Mouse (Mus musculus): ENCODE measurements around the gene 9430015G10Rik.

9430015G10Rik gene

DNA sequence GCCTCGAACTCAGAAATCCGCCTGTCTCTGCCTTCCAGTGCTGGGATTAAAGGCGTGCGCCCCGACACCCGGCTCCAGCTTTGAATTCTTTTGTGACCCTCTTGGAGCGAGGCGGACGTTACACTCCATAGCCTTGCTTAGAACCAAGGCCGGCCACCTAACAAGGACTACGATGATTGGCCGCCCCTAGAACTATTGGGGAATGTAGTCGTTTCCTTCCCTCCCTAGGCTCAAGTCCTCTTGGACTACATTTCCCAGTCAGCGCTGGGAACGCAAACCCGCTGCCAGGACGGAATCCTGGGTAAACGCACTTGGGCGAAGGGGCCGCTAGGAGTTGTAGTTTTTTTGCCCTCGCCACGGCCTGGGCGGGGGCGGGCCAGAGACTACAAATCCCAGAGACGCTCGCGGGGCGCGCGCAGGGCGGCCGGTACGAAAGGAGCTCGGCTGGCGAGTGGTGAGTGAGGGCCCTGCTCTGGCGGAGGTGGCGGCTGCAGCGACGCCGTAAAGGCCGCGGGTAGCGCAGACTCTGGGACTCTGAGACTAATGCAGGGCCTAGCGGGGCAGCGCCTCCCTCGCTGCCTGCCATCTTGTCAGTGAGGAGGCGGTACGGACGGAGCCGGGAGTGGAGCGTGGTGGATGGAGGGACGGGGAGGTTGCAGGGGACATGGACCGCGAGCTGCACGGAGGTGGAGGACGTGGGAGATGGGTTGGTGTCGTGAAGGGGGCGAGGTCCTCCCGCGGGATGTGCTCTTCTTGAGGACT, at the start of gene 9430015G10Rik:
Gene 9430015G10Rik (plus strand): TSS at position 413 of the 762 bp plus-strand sequence.
- peak; percentile 98 for DNase-seq (ENCODE audit: low read depth, low spot score)

DNA sequence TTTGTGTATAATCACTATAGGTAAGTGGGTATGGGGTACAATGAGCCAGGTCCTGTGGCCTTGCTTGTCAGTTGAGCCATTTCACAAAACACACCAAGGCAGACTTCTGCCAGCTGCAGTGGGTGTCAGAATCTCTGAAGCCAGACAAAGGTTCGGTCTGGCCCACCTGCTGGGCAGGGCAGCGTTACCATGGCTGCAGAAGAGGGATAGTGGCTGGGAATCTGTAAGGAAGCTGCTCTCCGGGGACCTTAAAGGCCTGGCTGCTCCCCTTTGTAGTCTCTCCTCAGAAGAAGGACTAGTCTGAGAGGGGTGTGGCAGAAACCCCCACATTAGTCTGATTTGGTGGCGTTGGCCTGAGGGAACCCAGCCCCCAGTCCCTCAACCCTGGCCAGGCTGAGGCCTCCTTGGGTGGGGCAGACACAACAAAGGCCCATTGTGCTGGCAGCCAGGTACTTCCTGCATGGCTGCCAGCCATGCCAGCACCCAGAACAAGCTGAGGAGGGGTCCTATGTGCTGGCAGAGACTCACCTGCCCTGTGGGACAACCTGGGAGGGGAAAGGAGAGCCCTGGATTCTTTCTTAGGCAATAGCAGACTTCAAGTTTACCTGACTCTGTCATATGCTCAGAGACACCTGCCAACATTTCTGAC, 45.8 kb upstream of the 9430015G10Rik start:
- DNase-seq (ENCODE audit: low read depth, low spot score), result no peak

DNA sequence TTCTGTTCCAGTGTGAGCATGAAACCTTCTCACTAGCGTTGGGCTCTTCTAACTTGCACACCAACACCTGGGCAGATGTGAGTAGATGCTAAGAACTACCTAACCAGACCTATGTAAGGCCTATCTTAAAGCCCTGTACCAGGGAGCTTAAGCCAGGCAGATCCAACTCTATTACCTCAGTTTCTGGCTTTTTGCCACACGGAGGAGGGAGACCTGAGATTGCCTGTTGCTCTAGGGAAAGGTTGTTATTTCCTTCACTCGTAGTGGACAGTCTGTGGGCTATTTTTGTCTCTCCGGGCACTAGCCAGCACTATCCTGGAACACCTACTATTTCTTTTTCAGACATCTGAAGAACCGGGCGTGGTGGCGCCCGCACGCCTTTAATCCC, 45.3 kb upstream of the 9430015G10Rik start:
- no peak for DNase-seq (ENCODE audit: low read depth, low spot score)

DNA sequence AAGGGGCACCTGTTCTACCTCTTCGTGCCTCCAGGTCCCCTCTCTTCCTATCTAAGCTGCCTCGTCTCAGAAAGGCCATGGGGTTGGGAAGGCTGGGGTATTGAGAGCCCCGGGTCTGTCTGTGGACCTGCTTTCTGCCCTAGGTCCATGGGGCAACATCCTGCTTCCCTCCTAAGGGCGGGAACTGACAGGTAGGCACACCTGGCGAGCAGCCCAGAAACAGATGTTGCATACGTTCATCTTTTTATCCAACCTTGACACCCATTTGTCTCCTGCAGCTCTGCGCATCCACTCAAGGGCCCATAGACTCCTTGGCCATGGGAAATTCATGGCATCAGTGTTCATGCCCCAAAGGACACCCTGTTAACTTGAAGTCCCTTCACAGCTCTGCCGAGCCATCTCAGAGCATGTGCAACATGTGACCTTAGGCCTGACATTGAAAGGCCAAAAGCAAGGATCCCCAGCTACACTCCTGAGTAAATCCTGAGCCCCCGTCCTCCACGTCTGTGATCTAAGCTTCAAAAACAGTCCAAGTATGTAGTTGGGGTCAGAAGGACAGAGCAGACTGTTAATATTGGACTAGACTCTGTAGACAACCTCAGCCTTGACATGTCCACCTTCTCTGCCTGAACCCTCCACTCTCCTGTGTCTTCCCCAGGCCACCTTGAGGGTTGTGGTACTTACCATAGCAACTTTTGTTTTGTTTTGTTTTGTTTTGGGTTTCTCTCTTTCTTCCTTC, 44.5 kb upstream of the 9430015G10Rik start:
- no peak for DNase-seq (ENCODE audit: low read depth, low spot score)

DNA sequence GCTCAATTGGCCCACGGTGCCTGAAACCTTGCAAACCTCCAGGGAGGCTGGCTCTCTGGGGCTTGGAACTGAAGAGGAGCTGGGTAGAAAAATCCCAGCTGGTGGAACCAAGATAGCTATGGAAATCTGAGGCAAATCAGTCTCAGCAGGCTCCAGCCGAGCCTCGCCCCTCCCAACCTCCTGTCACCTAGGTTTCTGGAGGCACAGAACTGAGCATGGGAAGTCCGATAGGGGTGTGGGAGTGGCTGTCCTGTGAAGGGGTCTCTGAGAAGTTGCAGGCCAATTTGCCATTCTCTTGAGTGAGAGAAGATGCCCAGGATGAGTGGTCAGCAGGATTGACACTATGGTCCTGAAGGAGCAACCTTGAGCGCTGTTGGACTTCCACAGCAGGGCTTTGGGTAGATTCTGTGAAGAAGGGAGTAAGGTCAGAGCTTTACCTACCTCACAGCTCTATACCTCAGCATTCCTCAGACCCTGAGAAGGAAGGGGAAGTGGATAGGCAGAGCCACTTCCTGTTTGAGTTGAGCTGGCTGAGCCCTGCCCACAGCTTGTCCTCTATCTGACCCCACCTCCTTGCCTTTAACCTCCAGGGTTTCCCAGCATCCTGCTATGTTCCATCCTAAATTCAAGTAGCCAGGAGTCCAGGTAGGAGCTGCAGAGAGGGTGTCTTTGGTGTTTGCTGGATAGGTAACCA, 42.4 kb upstream of the 9430015G10Rik start:
- peak; percentile 44 for DNase-seq (ENCODE audit: low read depth, low spot score)

DNA sequence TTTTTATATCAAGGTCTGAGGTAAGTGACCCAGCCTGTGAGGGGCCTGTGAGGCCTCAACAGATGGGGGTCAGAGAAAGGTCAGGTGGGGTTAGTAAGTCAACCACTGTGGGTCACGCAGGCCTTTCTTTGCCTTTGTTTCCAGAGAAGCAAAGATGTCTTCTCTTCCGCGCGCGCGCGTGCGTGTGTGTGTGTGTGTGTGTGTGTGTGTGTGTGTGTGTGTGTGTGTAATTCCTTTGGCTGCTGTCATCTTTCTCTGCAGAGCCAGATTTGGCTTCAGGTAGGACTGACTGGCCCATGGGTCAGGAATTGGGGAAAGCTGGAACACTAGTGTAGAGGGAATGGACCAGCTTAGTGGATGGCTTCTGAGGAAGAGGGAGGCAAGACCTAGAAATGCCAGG, 40.1 kb upstream of the 9430015G10Rik start:
- no peak for DNase-seq (ENCODE audit: low read depth, low spot score)

DNA sequence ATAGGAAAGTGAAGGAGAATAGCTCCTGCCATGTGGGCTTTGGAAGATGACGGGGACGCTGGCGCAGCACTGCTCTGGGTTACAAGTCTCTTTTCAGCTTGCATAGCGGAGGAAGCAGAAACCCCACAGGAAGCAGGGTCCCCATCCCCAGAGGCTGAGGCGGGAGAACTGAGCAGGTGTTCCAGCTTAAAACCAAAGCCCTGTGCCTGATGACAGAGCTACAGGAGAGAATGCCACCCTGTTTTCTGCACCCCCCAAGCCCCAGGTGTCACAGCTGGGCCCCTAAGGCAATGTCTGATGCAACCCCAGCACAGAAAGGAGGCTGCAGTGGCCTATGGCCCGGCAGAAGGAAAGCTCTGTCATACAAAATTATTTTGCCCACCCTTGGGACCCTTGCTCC, 39.5 kb upstream of the 9430015G10Rik start:
- peak; percentile 31 for DNase-seq (ENCODE audit: low read depth, low spot score)

DNA sequence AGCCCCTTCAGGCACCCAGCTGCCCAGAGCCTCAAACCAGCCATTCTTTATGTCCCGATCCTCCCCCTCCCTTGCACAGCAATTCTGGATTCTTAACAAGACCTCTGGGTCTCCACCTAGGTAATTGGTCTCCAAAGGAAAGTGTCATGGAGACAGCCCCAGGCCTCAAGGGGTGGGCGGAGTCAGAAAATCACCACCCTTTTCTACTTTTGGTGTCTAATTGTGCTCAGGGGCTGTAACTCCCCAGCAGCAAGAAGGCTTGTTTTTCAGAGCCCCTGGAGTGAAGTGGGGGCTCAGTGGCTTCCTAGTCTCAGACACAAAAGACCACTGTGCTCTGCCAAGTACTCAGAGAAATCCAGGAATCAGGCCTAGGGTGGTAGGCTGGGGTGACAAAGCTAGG, 39.1 kb upstream of the 9430015G10Rik start:
- no peak for DNase-seq (ENCODE audit: low read depth, low spot score)

DNA sequence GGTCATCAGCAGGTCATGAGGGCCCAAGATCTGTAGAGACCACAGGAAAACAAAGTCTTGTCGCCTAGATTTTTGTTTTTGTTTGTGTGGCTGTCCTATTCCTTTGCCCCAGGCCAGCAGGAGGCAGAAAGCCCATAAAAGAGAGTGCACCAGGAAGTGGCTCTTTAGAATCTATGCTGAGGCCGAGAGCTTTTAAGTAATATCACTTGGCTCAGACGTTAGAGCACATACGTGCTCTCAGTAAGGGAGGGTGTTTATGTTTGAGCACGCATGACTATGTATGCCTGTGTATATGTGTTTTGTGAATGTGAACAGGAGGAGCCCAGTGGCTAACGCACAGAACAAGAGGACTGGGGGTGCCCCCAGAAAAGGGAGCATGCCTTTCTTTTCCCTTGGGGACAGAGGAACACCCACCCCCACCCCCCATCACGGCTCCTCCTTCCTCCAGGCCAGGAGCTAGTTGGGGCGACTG, 32.8 kb upstream of the 9430015G10Rik start:
- DNase-seq (ENCODE audit: low read depth, low spot score), result peak; percentile 56

DNA sequence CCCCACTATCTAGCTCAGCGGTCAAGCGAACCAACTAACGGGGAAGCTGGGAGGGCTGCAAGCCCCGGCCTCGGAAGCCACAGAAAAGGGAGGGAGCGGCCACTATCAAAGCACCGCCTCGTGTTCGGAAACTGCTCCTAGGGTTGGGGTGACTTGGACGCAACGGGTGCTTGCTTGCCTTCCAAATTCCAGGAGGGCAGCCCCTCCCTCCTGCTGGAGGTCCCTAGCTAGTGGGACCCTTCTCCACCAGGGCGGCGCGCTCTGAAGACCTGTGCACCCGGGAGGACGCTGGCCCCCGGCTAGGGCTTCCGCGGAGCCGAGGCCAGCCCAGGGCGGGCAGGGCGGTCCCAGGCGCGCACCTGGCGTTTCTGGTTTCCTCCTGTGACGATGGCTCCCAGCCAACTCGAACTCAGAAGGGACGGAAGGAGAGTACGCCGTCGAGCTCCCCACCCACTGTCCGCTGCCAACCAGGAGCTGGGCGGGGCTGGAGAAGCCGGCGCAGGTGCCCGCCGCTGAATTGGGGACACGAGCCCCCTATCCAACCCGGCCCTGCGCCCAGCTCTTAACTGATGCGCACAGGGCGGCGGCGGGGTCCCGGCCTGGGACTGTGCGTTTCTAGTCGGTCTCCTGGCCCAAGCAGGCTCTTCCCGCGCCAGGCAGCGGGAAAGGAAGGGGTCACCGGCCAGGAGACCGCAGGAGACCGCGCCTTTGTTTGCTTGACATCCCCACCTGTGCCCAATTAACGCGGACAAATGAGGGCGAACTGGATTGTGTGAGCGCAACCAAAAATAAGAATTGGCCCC, 32.1 kb upstream of the 9430015G10Rik start:
- DNase-seq (ENCODE audit: low read depth, low spot score), result peak; percentile 79

DNA sequence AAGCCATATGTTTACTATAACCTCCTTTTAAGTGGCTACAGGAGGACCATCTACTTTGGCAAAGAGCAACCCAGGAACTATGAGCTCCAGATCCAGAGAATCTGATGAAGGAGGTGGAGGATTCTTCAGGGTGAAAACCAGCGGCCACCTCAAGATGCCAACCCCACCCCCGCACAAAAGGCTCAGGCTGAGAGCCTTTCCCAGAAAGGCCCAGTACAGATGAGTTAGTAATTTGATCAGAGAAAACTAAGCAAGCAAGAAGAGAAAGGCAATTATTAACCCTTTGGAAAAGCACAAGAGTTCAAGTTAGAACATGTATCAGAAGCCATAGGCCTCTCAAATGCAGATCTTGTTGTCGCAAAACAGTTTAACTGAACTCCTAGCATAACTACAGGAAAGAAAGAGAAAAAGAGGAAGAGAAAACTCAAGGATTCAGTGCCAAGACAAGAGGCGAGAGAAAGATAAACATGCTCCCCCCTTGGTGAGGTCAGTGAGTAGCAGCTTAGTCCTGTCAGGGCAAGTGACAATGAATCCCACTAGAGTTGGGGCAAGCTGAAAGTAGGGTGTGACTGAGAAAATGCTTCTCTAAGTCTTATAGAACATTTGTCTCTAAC, 27.1 kb upstream of the 9430015G10Rik start:
- no peak for DNase-seq (ENCODE audit: low read depth, low spot score)

DNA sequence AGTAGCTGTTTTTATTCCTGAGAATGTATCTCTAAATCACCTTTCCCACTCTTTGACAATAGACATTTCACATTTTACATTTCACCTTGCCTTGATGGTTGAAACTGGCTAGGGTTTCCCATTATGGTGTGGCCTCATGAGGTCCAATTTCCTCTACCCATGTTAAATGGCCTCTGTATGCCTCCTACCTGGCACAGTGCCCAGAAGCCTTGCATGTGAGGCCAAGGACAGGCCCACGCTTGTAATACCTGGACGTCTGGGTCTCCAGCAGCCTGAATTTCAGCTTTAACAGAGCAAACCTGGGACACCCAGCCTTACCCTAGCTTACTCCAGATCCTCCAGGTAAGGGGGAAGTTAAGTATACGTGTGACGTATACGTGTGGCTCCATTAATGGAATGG, 26.4 kb upstream of the 9430015G10Rik start:
- no peak for DNase-seq (ENCODE audit: low read depth, low spot score)

DNA sequence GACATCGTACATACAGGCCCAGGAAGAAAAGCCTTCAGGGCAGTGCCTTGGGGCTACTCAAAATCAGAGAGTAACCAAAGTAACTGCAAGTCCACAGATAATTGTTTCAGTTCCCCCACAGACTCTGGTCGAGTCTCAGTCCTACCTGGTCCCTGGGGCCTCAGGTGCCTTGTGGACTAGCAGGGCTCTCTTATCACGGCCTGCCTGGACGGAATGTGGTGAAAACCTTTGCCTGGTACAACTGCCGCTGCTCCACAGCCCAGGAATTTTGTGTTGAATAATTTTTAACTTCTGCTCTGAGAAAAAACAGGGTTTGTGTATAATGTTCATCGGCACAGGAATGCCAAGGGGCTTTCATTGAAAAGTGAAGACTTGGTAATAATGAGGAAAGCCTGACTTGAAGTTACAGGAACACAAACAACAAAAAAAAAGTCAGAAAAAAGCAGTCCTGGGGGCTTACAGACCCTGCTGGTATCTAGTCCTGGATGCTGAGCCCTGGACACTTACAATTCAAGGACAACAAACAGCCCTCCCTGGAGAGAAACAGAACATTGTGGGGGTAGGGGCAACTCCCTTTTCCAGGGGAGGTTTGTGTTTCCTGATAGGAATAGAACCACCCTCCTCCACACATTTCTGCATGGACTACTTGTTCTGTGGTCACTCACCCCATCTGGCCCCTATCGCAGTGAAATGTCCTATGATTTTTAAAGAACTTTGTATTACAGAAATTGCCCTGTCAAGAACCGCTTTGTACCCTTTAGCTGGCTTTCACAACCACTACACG, 25.5 kb upstream of the 9430015G10Rik start:
- DNase-seq (ENCODE audit: low read depth, low spot score), result no peak

DNA sequence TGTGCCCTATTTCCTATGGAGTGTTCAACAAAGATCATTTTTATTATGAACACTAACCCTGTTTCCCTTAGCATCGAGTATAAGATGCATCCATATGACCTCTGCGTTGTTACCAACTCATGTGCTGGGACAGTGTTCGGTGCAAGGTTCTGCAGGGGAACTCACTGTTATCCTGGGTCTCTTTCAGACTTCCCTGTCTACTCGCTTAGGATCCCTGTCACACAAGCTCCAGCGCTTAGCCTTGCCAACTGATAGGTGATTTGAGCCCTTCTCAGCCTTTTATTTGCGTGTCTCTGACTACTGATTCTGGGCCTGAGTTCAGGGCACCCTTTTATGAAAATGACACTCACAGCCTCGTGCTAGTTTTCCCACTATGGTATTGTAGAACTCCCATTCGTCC, 24.5 kb upstream of the 9430015G10Rik start:
- no peak for DNase-seq (ENCODE audit: low read depth, low spot score)

DNA sequence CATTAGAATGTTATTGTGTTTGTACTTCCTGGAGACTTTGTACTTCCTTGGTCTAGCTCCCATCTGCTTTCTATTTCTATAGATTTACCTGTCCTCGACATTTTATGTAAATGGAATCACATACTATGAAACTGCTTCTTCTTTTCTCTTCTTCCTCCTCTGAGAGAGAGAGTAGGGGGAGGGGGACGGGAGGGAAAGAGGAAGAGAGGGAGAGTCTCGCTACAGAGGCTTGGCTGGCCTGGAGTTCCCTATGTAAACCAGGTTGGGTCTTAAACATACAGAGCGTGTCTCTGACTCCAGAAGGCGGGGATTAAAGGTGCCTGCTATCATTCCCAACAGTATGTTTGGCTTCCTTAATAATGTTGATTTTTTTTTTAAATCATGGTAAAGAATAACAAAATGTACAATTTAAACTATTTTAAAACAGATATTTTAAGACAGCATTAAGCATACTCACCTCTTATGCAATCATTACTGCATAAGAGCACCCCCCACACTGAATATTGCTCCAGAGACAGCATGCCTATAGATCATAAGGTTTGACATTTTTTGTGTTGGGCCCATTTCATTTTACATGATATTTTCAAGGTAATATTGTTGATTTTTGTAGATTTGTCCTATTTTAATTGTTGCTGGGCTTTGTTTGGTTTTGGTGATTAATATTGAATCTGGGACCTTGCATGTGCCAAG, 22.2 kb upstream of the 9430015G10Rik start:
- DNase-seq (ENCODE audit: low read depth, low spot score), result no peak

DNA sequence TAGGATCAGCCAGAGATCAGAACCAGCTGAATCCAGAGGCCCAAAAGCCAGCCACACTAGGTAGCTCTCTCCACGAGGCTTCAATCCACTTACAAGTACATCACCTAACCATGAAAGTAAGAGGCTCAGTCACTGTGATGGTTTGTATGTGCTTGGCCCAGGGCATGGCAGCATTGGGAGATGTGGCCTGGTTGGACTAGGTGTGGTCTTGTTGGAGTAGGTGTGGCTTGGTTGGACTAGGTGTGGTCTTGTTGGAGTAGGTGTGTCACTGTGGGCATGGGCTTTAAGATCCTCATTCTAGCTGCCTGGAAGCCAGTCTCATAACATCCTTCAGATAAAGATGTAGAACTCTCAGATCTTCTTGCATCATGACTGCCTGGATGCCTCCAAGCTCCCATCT, 18.5 kb upstream of the 9430015G10Rik start:
- no peak for DNase-seq (ENCODE audit: low read depth, low spot score)

DNA sequence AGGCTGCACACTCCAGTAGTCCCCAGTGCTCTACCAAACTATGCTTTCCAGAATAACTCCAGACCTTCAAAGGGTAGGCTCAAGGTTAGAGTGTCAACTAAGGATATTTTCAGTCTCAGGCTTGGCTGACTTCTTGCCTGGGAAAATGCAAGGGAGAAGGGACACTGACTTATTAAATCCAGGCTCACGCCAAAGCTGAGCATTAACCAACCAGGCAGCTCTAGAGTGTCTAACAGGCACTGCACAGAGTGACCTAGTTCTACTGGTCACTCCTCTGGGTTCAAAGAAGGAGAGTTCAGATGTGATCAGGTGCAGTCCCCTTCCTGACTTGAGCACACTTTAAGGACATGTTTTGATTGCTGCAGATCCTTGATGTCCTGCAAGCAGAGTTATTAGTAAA, 17.0 kb upstream of the 9430015G10Rik start:
- DNase-seq (ENCODE audit: low read depth, low spot score), result no peak

DNA sequence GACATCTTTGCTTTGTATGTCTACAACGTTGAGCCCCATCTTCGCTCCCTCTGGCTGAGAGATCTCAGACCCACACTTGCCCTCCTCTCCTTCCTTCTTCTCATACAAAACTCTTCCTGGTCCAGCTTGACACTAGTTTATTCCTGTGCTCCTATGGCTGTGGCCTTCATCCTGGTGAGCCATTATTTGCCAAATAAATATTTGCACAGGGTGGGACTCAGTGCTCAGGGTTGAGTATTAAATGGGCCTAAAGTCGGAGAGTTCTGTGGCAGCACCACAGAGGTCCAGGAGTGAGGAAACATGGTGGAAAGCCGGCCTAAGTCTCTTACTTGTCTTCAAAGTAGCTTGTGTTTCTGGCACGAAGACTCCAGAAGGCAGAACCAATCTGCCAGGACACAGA, 16.0 kb upstream of the 9430015G10Rik start:
- DNase-seq (ENCODE audit: low read depth, low spot score), result no peak

DNA sequence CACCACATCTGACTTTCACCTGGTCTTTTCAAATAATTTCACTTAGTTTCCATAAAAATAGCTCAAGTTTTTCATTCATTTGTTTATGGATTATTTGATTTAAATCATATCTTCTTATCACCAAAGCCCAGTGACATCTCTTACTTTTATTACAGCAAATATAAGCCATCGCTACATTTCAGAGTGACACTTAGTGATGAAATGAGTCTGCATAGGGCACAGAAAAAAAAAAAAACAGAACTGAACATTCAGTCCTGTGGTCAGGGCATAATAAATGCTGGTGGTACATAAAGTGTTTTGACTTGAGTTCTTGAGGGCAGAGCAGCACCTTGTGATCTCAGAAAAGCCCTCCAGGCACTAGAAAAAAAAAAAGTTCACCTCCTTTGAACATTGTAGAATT, 13.6 kb upstream of the 9430015G10Rik start:
- DNase-seq (ENCODE audit: low read depth, low spot score), result no peak
